In genomic region chr7:78328301-78328700, GRCm38 (mm10) we compare ENCODE assay signal across 22 mouse cellular contexts.
DNase-seq lines count a peak whose midpoint lies in the region; ATAC-seq lines count a peak whose summit lies in the region.
"Had no signal": no experiment of that assay in that cellular context is flagged by ENCODE, and none has a peak within 500 bp of the region (broad histone marks: within the 10 kb centered on the region; RNA-seq: fewer than 3 reads in every experiment).

No protein-coding gene starts in this region.

- peak; percentile 97 for ATAC-seq in frontal cortex, adult (ENCODE audit: low TSS enrichment)
- ATAC-seq: intestine, embryonic 16.5 days; lung, postnatal 0 days had no signal

- no peak for DNase-seq in frontal cortex, postnatal 14 days (ENCODE audit: low spot score in 2 of 2)
- DNase-seq in right cerebral cortex, adult 2 months (ENCODE audit: low spot score in 2 of 2): peak; percentile 55 to 62
- DNase-seq in right cerebral cortex, postnatal 4 days: no peak
- DNase-seq in left cerebral cortex, postnatal 36 days (ENCODE audit: low spot score in 2 of 2): peak; percentile 43 to 53
- no peak for DNase-seq in c-Kit-positive CD71-positive TER-119-positive erythroid progenitor cells, embryonic 14.5 days (ENCODE audit: low spot score)
- DNase-seq in cerebellum, adult 9-11 months: no peak
- no peak for DNase-seq in adrenal gland, adult 8-10 months
- DNase-seq: adrenal gland, postnatal 36 days; cerebellum, adult 11 months; cerebellum, postnatal 10 days; gastrocnemius, adult 2 months; gastrocnemius, postnatal 36 days; heart, adult 18-20 months; heart, postnatal 4 days; kidney, adult 8-10 months; kidney, postnatal 4 days; liver, embryonic 13.5 days; lung, adult 18-20 months; lung, postnatal 4 days had no signal

- intact Hi-C loops in left cerebral cortex, postnatal 36 days (cut with DNase I): no loop called here

Comparison
In these comparisons a context has a peak if more than half of its experiments do, and no peak if none do; other contexts are left out.
1. DNase-seq: peak in right cerebral cortex, adult 2 months (2 of 2) and left cerebral cortex, postnatal 36 days (2 of 2); none in frontal cortex, postnatal 14 days (0 of 2), right cerebral cortex, postnatal 4 days (single experiment), c-Kit-positive CD71-positive TER-119-positive erythroid progenitor cells, embryonic 14.5 days (single experiment), cerebellum, adult 9-11 months (single experiment) and adrenal gland, adult 8-10 months (single experiment).